Mouse (Mus musculus) heart, embryonic 15.5 days (tissue): ENCODE measurements around the gene Arl6ip4. TPM values are rescaled to one million over a fixed set of nuclear protein-coding genes. Genes with fewer than 3 reads are reported as not detected.
A peak's percentile ranks its signal among the peaks of the same experiment; 100 is the strongest.

Source experiments
- ATAC-seq: fragments of 200-750 bp; cut with Nextera tagmentation; replicated peaks from 2 replicates; pipeline ENCODE4 v1.8.0; 2017; ENCODE audit warnings: low read depth, moderate TSS enrichment; ENCODE audit not compliant: insufficient number of reproducible peaks, insufficient read depth, low FRiP score
- H3K27ac ChIP-seq: fragments of 300-500 bp; sonication (generic); 2 replicates; pipeline ENCODE4 v1.5.1; 2015; ENCODE audit warnings: mild to moderate bottlenecking, inconsistent platforms
- H3K27me3 ChIP-seq: fragments of 300-500 bp; sonication (generic); 2 replicates; pipeline ENCODE4 v1.6.1; 2015; ENCODE audit warnings: inconsistent platforms
- H3K36me3 ChIP-seq: fragments of 300-500 bp; sonication (generic); 2 replicates; pipeline ENCODE4 v1.6.1; 2015; ENCODE audit warnings: mild to moderate bottlenecking, inconsistent platforms
- H3K4me1 ChIP-seq: fragments of 300-500 bp; sonication (generic); replicated peaks from 2 replicates; pipeline ENCODE4 v1.6.1; 2015; ENCODE audit warnings: inconsistent platforms
- H3K4me2 ChIP-seq: fragments of 300-500 bp; sonication (generic); 2 replicates; pipeline ENCODE4 v1.6.1; 2015; ENCODE audit warnings: inconsistent platforms, mild to moderate bottlenecking, moderate library complexity
- H3K4me3 ChIP-seq: fragments of 300-500 bp; sonication (generic); 2 replicates; pipeline ENCODE4 v1.5.1; 2015; ENCODE audit warnings: mild to moderate bottlenecking, inconsistent platforms
- H3K9ac ChIP-seq: fragments of 300-500 bp; sonication (generic); 2 replicates; pipeline ENCODE4 v1.6.1; 2015; ENCODE audit warnings: mild to moderate bottlenecking, inconsistent platforms
- H3K9me3 ChIP-seq: fragments of 300-500 bp; sonication (generic); replicated peaks from 2 replicates; pipeline ENCODE4 v1.6.1; 2016; ENCODE audit warnings: inconsistent platforms
- WGBS: fragments of 180-500 bp; shearing (Covaris S2); methylation state at CpG from one replicate; pipeline ENCODE4 v1.1.7; 2015; ENCODE audit warnings: mixed read lengths; 5-methylcytosine and 5-hydroxymethylcytosine counted together
- polyA plus RNA-seq: library from polyadenylated mRNA; unstranded; fragments of >200 nt; fragmentation: Nextera tagmentation; extraction: Ambion mirVana; gene quantifications from 2 replicates; pipeline ENCODE4 v1.2.1, GENCODE M21; 2015

Gene Arl6ip4
- polyA plus RNA-seq, 1 experiment from 2014 or later = 67.6 TPM

- Histone ChIP-seq H3K27me3 (no peaks in the 10 kb centered on the region), H3K36me3 (no peaks in the 10 kb centered on the region), H3K4me1 (peaks cover 20% of the 10 kb centered on the region), H3K4me2 (peak within 1 kb of the TSS; percentile 83), H3K27ac (no peak within 1 kb of the TSS), H3K4me3 (peak within 1 kb of the TSS; percentile 53), H3K9ac (peak within 1 kb of the TSS; percentile 47; the same call in 1 of the 2 replicates), H3K9me3 (no peaks in the 10 kb centered on the region)
- 1% methylated on average over 42 of the region's 42 CpGs for WGBS
- ATAC-seq = peak; percentile 78
Measured at GRCm38 (mm10) chr5:124095596-124096232, 20.2 kb upstream of the Arl6ip4 start, which contains the start of gene Abcb9. Gene Abcb9 (minus strand): TSS chr5:124095798.

- Histone ChIP-seq H3K4me1 (peaks cover 12% of the 10 kb centered on the region), H3K9me3 (no peaks in the 10 kb centered on the region), H3K27ac (no peak overlapping the region), H3K27me3 (no peaks in the 10 kb centered on the region), H3K36me3 (no peaks in the 10 kb centered on the region), H3K9ac (no peak overlapping the region), H3K4me3 (no peak overlapping the region), H3K4me2 (no peak overlapping the region)
- no peak for ATAC-seq
- WGBS = 73% methylated on average over 2 of the region's 2 CpGs
Measured at GRCm38 (mm10) chr5:124098923-124099322, 17.0 kb upstream of the Arl6ip4 start.

- H3K4me1 ChIP-seq = peaks cover 7% of the 10 kb centered on the region
- no peaks in the 10 kb centered on the region for H3K27me3 ChIP-seq
- no peak for ATAC-seq
- no peak overlapping the region for H3K4me2 ChIP-seq
- no peaks in the 10 kb centered on the region for H3K36me3 ChIP-seq
- no peaks in the 10 kb centered on the region for H3K9me3 ChIP-seq
- H3K9ac ChIP-seq = no peak overlapping the region
- H3K4me3 ChIP-seq = no peak overlapping the region
- 85% methylated on average over 11 of the region's 11 CpGs for WGBS
- H3K27ac ChIP-seq = no peak overlapping the region
Measured at GRCm38 (mm10) chr5:124100128-124101044, 15.5 kb upstream of the Arl6ip4 start.

- WGBS = 78% methylated on average over 6 of the region's 6 CpGs
- Histone ChIP-seq H3K9ac (no peak overlapping the region), H3K4me1 (no peaks in the 10 kb centered on the region), H3K36me3 (no peaks in the 10 kb centered on the region), H3K4me2 (no peak overlapping the region), H3K4me3 (no peak overlapping the region), H3K27me3 (no peaks in the 10 kb centered on the region), H3K27ac (no peak overlapping the region), H3K9me3 (no peaks in the 10 kb centered on the region)
- no peak for ATAC-seq
Measured at GRCm38 (mm10) chr5:124102326-124102725, 13.6 kb upstream of the Arl6ip4 start.

GRCm38 (mm10) chr5:124103020-124103419, 12.9 kb upstream of the Arl6ip4 start:
- Histone ChIP-seq H3K9ac (no peak overlapping the region), H3K4me3 (no peak overlapping the region), H3K4me2 (no peak overlapping the region), H3K4me1 (no peaks in the 10 kb centered on the region), H3K9me3 (no peaks in the 10 kb centered on the region), H3K36me3 (no peaks in the 10 kb centered on the region), H3K27me3 (no peaks in the 10 kb centered on the region), H3K27ac (no peak overlapping the region)
- 83% methylated on average over 3 of the region's 3 CpGs for WGBS
- no peak for ATAC-seq

GRCm38 (mm10) chr5:124103552-124103951, 12.3 kb upstream of the Arl6ip4 start:
- H3K4me2 ChIP-seq = no peak overlapping the region
- H3K27me3 ChIP-seq = no peaks in the 10 kb centered on the region
- no peak for ATAC-seq

GRCm38 (mm10) chr5:124111077-124111741, 4.7 kb upstream of the Arl6ip4 start:
- H3K36me3 ChIP-seq = no peaks in the 10 kb centered on the region
- peak overlapping the region; percentile 74 for H3K27ac ChIP-seq
- peak overlapping the region; percentile 81 for H3K4me2 ChIP-seq
- H3K4me3 ChIP-seq = peak overlapping the region; percentile 72
- H3K9ac ChIP-seq = peak overlapping the region; percentile 62
- WGBS = 25% methylated on average over 17 of the region's 17 CpGs
- no peaks in the 10 kb centered on the region for H3K9me3 ChIP-seq
- no peak for ATAC-seq
- peaks cover 23% of the 10 kb centered on the region for H3K4me1 ChIP-seq
- no peaks in the 10 kb centered on the region for H3K27me3 ChIP-seq

More at GRCm38 (mm10) chr5:124103552-124103951, 12.3 kb upstream of the Arl6ip4 start:
- Histone ChIP-seq H3K36me3 (no peaks in the 10 kb centered on the region), H3K9ac (no peak overlapping the region), H3K4me3 (no peak overlapping the region), H3K27ac (no peak overlapping the region), H3K4me1 (no peaks in the 10 kb centered on the region), H3K9me3 (no peaks in the 10 kb centered on the region)
- WGBS = 94% methylated on average over 9 of the region's 9 CpGs

- Histone ChIP-seq H3K9ac (peak within 1 kb of the TSS; percentile 69), H3K4me3 (peak within 1 kb of the TSS; percentile 72), H3K4me2 (peak within 1 kb of the TSS; percentile 81), H3K27me3 (no peaks in the 10 kb centered on the region), H3K27ac (peak within 1 kb of the TSS; percentile 91), H3K4me1 (peaks cover 29% of the 10 kb centered on the region), H3K9me3 (no peaks in the 10 kb centered on the region), H3K36me3 (no peaks in the 10 kb centered on the region)
- under 1% methylated on average over 66 of the region's 66 CpGs for whole genome bisulfite sequencing
- ATAC-seq = peak; percentile 96
Measured at GRCm38 (mm10) chr5:124111742-124112497, 4.0 kb upstream of the Arl6ip4 start, which contains the start of gene Ogfod2. Gene Ogfod2 (plus strand): TSS chr5:124112297.

- Histone ChIP-seq H3K9me3 (no peaks in the 10 kb centered on the region), H3K27me3 (no peaks in the 10 kb centered on the region), H3K9ac (peak overlapping the region; percentile 69), H3K4me3 (peak overlapping the region; percentile 72), H3K4me1 (peaks cover 35% of the 10 kb centered on the region), H3K4me2 (peak overlapping the region; percentile 81), H3K27ac (peak overlapping the region; percentile 91), H3K36me3 (peaks cover 2% of the 10 kb centered on the region; the same call in 1 of the 2 replicates)
- ATAC-seq = no peak
- WGBS = under 1% methylated on average over 18 of the region's 18 CpGs
Measured at GRCm38 (mm10) chr5:124112531-124112930, 3.4 kb upstream of the Arl6ip4 start.

- no peak for ATAC-seq
- Histone ChIP-seq H3K4me2 (peak overlapping the region; percentile 81), H3K4me1 (peaks cover 39% of the 10 kb centered on the region), H3K9me3 (no peaks in the 10 kb centered on the region), H3K27me3 (no peaks in the 10 kb centered on the region), H3K9ac (peak overlapping the region; percentile 69), H3K27ac (peak overlapping the region; percentile 91), H3K36me3 (peaks cover 7% of the 10 kb centered on the region), H3K4me3 (peak overlapping the region; percentile 72)
- WGBS = 15% methylated on average over 14 of the region's 14 CpGs
Measured at GRCm38 (mm10) chr5:124113030-124113429, 2.9 kb upstream of the Arl6ip4 start.
